Mouse (Mus musculus) stomach, postnatal 0 days (tissue): ENCODE measurements at regions not wholly inside any gene's neighbourhood (a gene's known extent, or its start where the extent isn't known, plus 50 kb on each side); places are given as distances from the start of the nearest gene placed in this dataset.

ENCODE experiments used
- ATAC-seq: fragments of 200-750 bp; cut with Nextera tagmentation; 2 replicates; pipeline ENCODE4 v1.8.0; 2017; ENCODE audit not compliant: low FRiP score, low TSS enrichment
- DNase-seq: peaks from one replicate; pipeline ENCODE4 v3.0.0-alpha.2; 2016; ENCODE audit warnings: low spot score
- H3K27ac ChIP-seq: fragments of 300-500 bp; sonication (generic); replicated peaks from 2 replicates; pipeline ENCODE4 v1.5.1; 2014; ENCODE audit warnings: mild to moderate bottlenecking, control low read depth
- H3K27me3 ChIP-seq: fragments of 300-500 bp; sonication (generic); 2 replicates; pipeline ENCODE4 v1.6.1; 2014; ENCODE audit warnings: low read length; ENCODE audit not compliant: control insufficient read depth, insufficient read depth
- H3K36me3 ChIP-seq: fragments of 300-500 bp; sonication (generic); 2 replicates; pipeline ENCODE4 v1.6.1; 2014; ENCODE audit warnings: low read length, mixed read lengths; ENCODE audit not compliant: control insufficient read depth, insufficient read depth
- H3K4me1 ChIP-seq: fragments of 300-500 bp; sonication (generic); replicated peaks from 2 replicates; pipeline ENCODE4 v1.6.1; 2014; ENCODE audit warnings: antibody characterized with exemption; ENCODE audit not compliant: control insufficient read depth, insufficient read depth
- H3K4me2 ChIP-seq: fragments of 300-500 bp; sonication (generic); replicated peaks from 2 replicates; pipeline ENCODE4 v1.6.1; 2014; ENCODE audit warnings: low read depth, mild to moderate bottlenecking, control low read depth, moderate library complexity
- H3K4me3 ChIP-seq: fragments of 300-500 bp; sonication (generic); 2 replicates; pipeline ENCODE4 v1.5.1; 2014; ENCODE audit warnings: low read depth, low read length, control low read depth
- H3K9ac ChIP-seq: fragments of 300-500 bp; sonication (generic); 2 replicates; pipeline ENCODE4 v1.6.1; 2014; ENCODE audit warnings: mild to moderate bottlenecking, low read length, control low read depth, mixed read lengths
- H3K9me3 ChIP-seq: fragments of 300-500 bp; sonication (generic); 2 replicates; pipeline ENCODE4 v1.6.1; 2016; ENCODE audit warnings: low read length; ENCODE audit not compliant: control insufficient read depth
- CTCF ChIP-seq: IDR thresholded peaks from 2 replicates; pipeline ENCODE4 v1.5.1; 2016; ENCODE audit warnings: antibody characterized with exemption, low read depth, mild to moderate bottlenecking, moderate library complexity
- EP300 ChIP-seq: optimal IDR thresholded peaks from 2 replicates; pipeline ENCODE3; 2016; ENCODE audit warnings: antibody characterized with exemption
- WGBS: fragments of 180-500 bp; shearing (Covaris S2); extraction: QIAGEN DNeasy Blood & Tissue Kit; methylation state at CpG from one replicate; pipeline ENCODE4 v1.1.7; 2014; 5-methylcytosine and 5-hydroxymethylcytosine counted together

DNA sequence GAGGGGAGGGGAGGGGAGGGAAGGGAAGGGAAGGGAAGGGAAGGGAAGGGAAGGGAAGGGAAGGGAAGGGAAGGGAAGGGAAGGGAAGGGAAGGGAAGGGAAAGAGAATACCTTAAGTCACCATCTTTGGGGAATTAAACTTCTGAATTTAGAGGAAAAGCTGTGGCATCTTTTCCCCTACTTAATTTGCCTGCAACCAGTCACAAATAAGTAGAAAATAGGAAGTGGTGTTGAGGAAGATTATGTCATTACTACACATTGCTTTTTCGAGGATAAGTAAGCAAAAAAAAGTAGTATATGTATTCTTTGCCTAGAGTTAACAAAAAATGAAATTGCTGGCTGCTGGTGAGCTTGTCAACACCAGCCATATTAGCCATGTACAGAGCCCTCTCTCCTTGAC, 51.4 kb upstream of the Nr4a2 start:
- no peaks in the 10 kb centered on the region for H3K36me3 ChIP-seq
- no peaks in the 10 kb centered on the region for H3K4me1 ChIP-seq
- no peak overlapping the region for H3K27ac ChIP-seq
- no peak for TF ChIP-seq CTCF
- no peak for TF ChIP-seq EP300
- no peak overlapping the region for H3K4me2 ChIP-seq
- no peaks in the 10 kb centered on the region for H3K27me3 ChIP-seq
- DNase-seq (no peak), ATAC-seq (no peak)
- H3K9ac ChIP-seq, result no peak overlapping the region
- no peak overlapping the region for H3K4me3 ChIP-seq
- H3K9me3 ChIP-seq, result no peaks in the 10 kb centered on the region
- WGBS, result 63% methylated on average over 1 of the region's 1 CpGs
